Mouse (Mus musculus) MEL (cell line): Measurements from ENCODE around the gene Agl. TPM values are rescaled to one million over a fixed set of nuclear protein-coding genes. Genes with fewer than 3 reads are reported as not detected.

Experiments used
- DNase-seq: peaks from one replicate; pipeline ENCODE4 v3.0.0; 2011; ENCODE audit warnings: low read depth, low spot score
- H3K27ac ChIP-seq: 2 replicates; pipeline ENCODE4 v1.5.1; 2012; ENCODE audit warnings: low read depth, mild to moderate bottlenecking, control low read depth, low read length, moderate library complexity; ENCODE audit not compliant: control insufficient read depth
- H3K27me3 ChIP-seq, 2 experiments: fragments of 150-350 bp in 1 of 2; sonication (generic) in 1 of 2; 2 replicates each; pipeline ENCODE4 v1.6.1; 2012; ENCODE audit warnings: low read length in 2 of 2, mild to moderate bottlenecking in 2 of 2, improper control_type of control experiment in 1 of 2, moderate library complexity in 1 of 2; ENCODE audit not compliant: insufficient read depth in 2 of 2, control insufficient read depth in 1 of 2
- H3K36me3 ChIP-seq, 2 experiments: 2 replicates each; pipeline ENCODE4 v1.6.1; 2012 to 2014; ENCODE audit warnings: low read length in 2 of 2, improper control_type of control experiment in 1 of 2, inconsistent platforms in 1 of 2, mild to moderate bottlenecking in 1 of 2; ENCODE audit not compliant: insufficient read depth in 2 of 2, control insufficient read depth in 1 of 2
- H3K4me1 ChIP-seq, 2 experiments: fragments of 150-350 bp in 1 of 2; sonication (generic) in 1 of 2; 2 replicates each; pipeline ENCODE4 v1.6.1; 2012; ENCODE audit warnings: low read length in 2 of 2, improper control_type of control experiment in 1 of 2, mild to moderate bottlenecking in 1 of 2; ENCODE audit not compliant: insufficient read depth in 2 of 2, control insufficient read depth in 1 of 2
- H3K4me3 ChIP-seq, 2 experiments: fragments of 150-350 bp in 1 of 2; sonication (generic) in 1 of 2; 2 replicates each; pipeline ENCODE4 v1.5.1; 2012; ENCODE audit warnings: low read depth in 2 of 2, low read length in 2 of 2, mild to moderate bottlenecking in 2 of 2, moderate library complexity in 2 of 2, control low read depth in 1 of 2, improper control_type of control experiment in 1 of 2; ENCODE audit not compliant: control insufficient read depth in 1 of 2, insufficient read depth in 1 of 2
- H3K79me2 ChIP-seq: 2 replicates; pipeline ENCODE4 v1.6.1; 2012; ENCODE audit warnings: mild to moderate bottlenecking, low read length, moderate library complexity; ENCODE audit not compliant: control insufficient read depth, poor library complexity, insufficient read depth
- H3K9ac ChIP-seq: 2 replicates; pipeline ENCODE4 v1.6.1; 2012; ENCODE audit warnings: low read depth, mild to moderate bottlenecking, control low read depth, low read length, moderate library complexity; ENCODE audit not compliant: control insufficient read depth, poor library complexity, severe bottlenecking
- H3K9me3 ChIP-seq: fragments of 150-350 bp; sonication (generic); replicated peaks from 2 replicates; pipeline ENCODE4 v1.6.1; 2012; ENCODE audit warnings: mild to moderate bottlenecking, low read length, improper control_type of control experiment, moderate library complexity; ENCODE audit not compliant: insufficient read depth
- CHD1 ChIP-seq: IDR thresholded peaks from 2 replicates; pipeline ENCODE4 v1.6.1; 2012; ENCODE audit warnings: low read depth, mild to moderate bottlenecking, inconsistent platforms, low read length, improper control_type of control experiment
- CHD2 ChIP-seq: IDR thresholded peaks from 2 replicates; pipeline ENCODE4 v1.6.1; 2011; ENCODE audit warnings: low read length, improper control_type of control experiment
- CTCF ChIP-seq, 3 experiments: IDR thresholded peaks in 2 of 3; conservative IDR thresholded peaks in 1 of 3; 2 replicates each; pipeline ENCODE4 v1.5.1; 2011 to 2012; ENCODE audit warnings: low read length in 3 of 3, low read depth in 2 of 3, mild to moderate bottlenecking in 2 of 3, improper control_type of control experiment in 1 of 3, inconsistent platforms in 1 of 3, mixed read lengths in 1 of 3, moderate library complexity in 1 of 3; ENCODE audit not compliant: control insufficient read depth in 1 of 3, insufficient read depth in 1 of 3, poor library complexity in 1 of 3, severe bottlenecking in 1 of 3
- EP300 ChIP-seq, 2 experiments: IDR thresholded peaks; 2 replicates each; pipeline ENCODE4 v1.6.1; 2011; ENCODE audit warnings: improper control_type of control experiment in 2 of 2, low read length in 2 of 2, low read depth in 1 of 2, mild to moderate bottlenecking in 1 of 2
- ETS1 ChIP-seq: IDR thresholded peaks from 2 replicates; pipeline ENCODE4 v1.6.1; 2012; ENCODE audit warnings: low read depth, mild to moderate bottlenecking, inconsistent platforms, low read length, improper control_type of control experiment, moderate library complexity
- GABPA ChIP-seq: IDR thresholded peaks from 2 replicates; pipeline ENCODE4 v1.6.1; 2012; ENCODE audit warnings: low read depth, mild to moderate bottlenecking, inconsistent platforms, low read length, improper control_type of control experiment, moderate library complexity
- GATA1 ChIP-seq: IDR thresholded peaks from 2 replicates; pipeline ENCODE4 v1.6.1; 2011; ENCODE audit warnings: low read depth, low read length, improper control_type of control experiment
- HCFC1 ChIP-seq: IDR thresholded peaks from 2 replicates; pipeline ENCODE4 v1.6.1; 2012; ENCODE audit warnings: low read depth, mild to moderate bottlenecking, inconsistent platforms, low read length, improper control_type of control experiment, moderate library complexity
- MAFK ChIP-seq: IDR thresholded peaks from 2 replicates; pipeline ENCODE4 v1.6.1; 2011; ENCODE audit warnings: low read depth, mild to moderate bottlenecking, low read length, improper control_type of control experiment, borderline replicate concordance
- MAX ChIP-seq: IDR thresholded peaks from 2 replicates; pipeline ENCODE4 v1.6.1; 2011; ENCODE audit warnings: low read length, improper control_type of control experiment
- MAZ ChIP-seq: IDR thresholded peaks from 2 replicates; pipeline ENCODE4 v1.6.1; 2012; ENCODE audit warnings: low read depth, mild to moderate bottlenecking, inconsistent platforms, low read length, improper control_type of control experiment
- MXI1 ChIP-seq: IDR thresholded peaks from 2 replicates; pipeline ENCODE4 v1.6.1; 2011; ENCODE audit warnings: mild to moderate bottlenecking, low read depth, low read length, improper control_type of control experiment
- MYB ChIP-seq: IDR thresholded peaks from 2 replicates; pipeline ENCODE4 v1.6.1; 2011; ENCODE audit warnings: mild to moderate bottlenecking, low read depth, low read length, improper control_type of control experiment
- MYC ChIP-seq: IDR thresholded peaks from 2 replicates; pipeline ENCODE4 v1.6.1; 2011; ENCODE audit warnings: low read depth, mild to moderate bottlenecking, low read length, improper control_type of control experiment, moderate library complexity
- NRF1 ChIP-seq: IDR thresholded peaks from 2 replicates; pipeline ENCODE4 v1.6.1; 2014; ENCODE audit warnings: low read depth, mild to moderate bottlenecking, inconsistent platforms, low read length, improper control_type of control experiment, moderate library complexity; ENCODE audit not compliant: poor library complexity, insufficient read depth, severe bottlenecking
- POLR2AphosphoS2 ChIP-seq: IDR thresholded peaks from 2 replicates; pipeline ENCODE4 v1.6.1; 2011; ENCODE audit warnings: low read length, improper control_type of control experiment
- RCOR1 ChIP-seq: IDR thresholded peaks from 2 replicates; pipeline ENCODE4 v1.6.1; 2012; ENCODE audit warnings: low read depth, mild to moderate bottlenecking, inconsistent platforms, low read length, improper control_type of control experiment
- SIN3A ChIP-seq: IDR thresholded peaks from 2 replicates; pipeline ENCODE4 v1.6.1; 2012; ENCODE audit warnings: low read length, improper control_type of control experiment, inconsistent platforms
- SMC3 ChIP-seq: IDR thresholded peaks from 2 replicates; pipeline ENCODE4 v1.6.1; 2011; ENCODE audit warnings: low read depth, low read length, improper control_type of control experiment
- TAL1 ChIP-seq: IDR thresholded peaks from 2 replicates; pipeline ENCODE4 v1.6.1; 2012; ENCODE audit warnings: mild to moderate bottlenecking, inconsistent platforms, low read length, moderate library complexity, mixed read lengths
- TBP ChIP-seq: IDR thresholded peaks from 2 replicates; pipeline ENCODE4 v1.8.0; 2011; ENCODE audit warnings: low read depth, low read length, improper control_type of control experiment
- TCF12 ChIP-seq: IDR thresholded peaks from 2 replicates; pipeline ENCODE4 v1.6.1; 2014; ENCODE audit warnings: low read depth, mild to moderate bottlenecking, inconsistent platforms, low read length, improper control_type of control experiment, moderate library complexity
- UBTF ChIP-seq: IDR thresholded peaks from 2 replicates; pipeline ENCODE4 v1.6.1; 2012; ENCODE audit warnings: low read depth, mild to moderate bottlenecking, inconsistent platforms, low read length, improper control_type of control experiment, moderate library complexity, borderline replicate concordance; ENCODE audit not compliant: insufficient read depth
- ZC3H11A ChIP-seq: IDR thresholded peaks from 2 replicates; pipeline ENCODE4 v1.6.1; 2012; ENCODE audit warnings: low read depth, mild to moderate bottlenecking, inconsistent platforms, low read length, improper control_type of control experiment
- ZKSCAN1 ChIP-seq: IDR thresholded peaks from 2 replicates; pipeline ENCODE4 v1.6.1; 2012; ENCODE audit warnings: low read depth, mild to moderate bottlenecking, inconsistent platforms, low read length, improper control_type of control experiment, moderate library complexity
- polyA plus RNA-seq, 2 experiments: library from polyadenylated mRNA; stranded (reverse) in 1 of 2; unstranded in 1 of 2; fragments of >175 nt in 1 of 2; fragments of >200 nt in 1 of 2; gene quantifications; 2 replicates each; pipeline versions ENCODE4 v1.2.1 to v1.2.4; 2012; ENCODE audit warnings: low replicate concordance in 2 of 2, low read depth in 1 of 2; ENCODE audit not compliant: insufficient read length in 2 of 2, insufficient read depth in 1 of 2, missing spikeins in 1 of 2
- total RNA-seq: library from RNA; depleted of rRNA; stranded (reverse); fragments of 300-350 nt; gene quantifications from 2 replicates; pipeline ENCODE4 v1.2.3, GENCODE M21; 2012

Gene Agl
- total and polyA plus RNA-seq, 3 experiments = 4.6 to 21.1 (median 11.9) TPM

DNA sequence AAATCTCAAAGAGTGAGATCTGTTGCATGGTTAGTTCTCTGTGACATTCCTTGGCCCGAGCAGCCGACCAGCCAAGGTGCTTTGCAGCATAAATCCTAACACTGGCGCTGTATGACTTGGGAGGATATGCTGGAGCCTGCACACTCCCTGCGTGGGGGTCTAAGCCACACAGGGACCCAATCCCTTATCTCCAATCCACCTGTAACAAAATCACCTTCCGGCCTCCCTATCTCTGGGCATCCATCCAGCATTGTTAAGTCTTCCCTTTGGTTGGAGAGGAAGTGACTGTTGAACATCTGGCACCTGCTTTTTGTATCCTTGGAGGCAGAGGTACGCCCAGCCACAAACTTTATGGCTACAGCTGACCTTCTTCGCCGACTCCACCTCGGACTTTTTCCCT is 81.2 kb downstream of the Agl start:
- Histone ChIP-seq H3K79me2 (no peaks in the 10 kb centered on the region), H3K9ac (no peak overlapping the region), H3K4me3 (peak overlapping the region in 1 of 2 experiments; percentile 12; a peak in 1 of 4 replicates), H3K36me3 (peaks cover 0 to 7% of the 10 kb centered on the region in 2 experiments; a peak in 2 of 4 replicates), H3K9me3 (no peaks in the 10 kb centered on the region), H3K4me1 (peaks cover 0 to 17% of the 10 kb centered on the region in 2 experiments; a peak in 3 of 4 replicates), H3K27me3 (no peaks in the 10 kb centered on the region), H3K27ac (no peak overlapping the region)
- peak; percentile 96 for TF ChIP-seq TCF12
- TF ChIP-seq ZC3H11A = no peak
- no peak for TF ChIP-seq CHD2
- no peak for TF ChIP-seq MAFK
- TF ChIP-seq RCOR1 = peak; percentile 96
- TF ChIP-seq ETS1 = peak; percentile 91
- no peak for TF ChIP-seq HCFC1
- peak; percentile 92 for TF ChIP-seq GATA1
- no peak for TF ChIP-seq UBTF
- TF ChIP-seq TBP = no peak
- peak; percentile 86 for TF ChIP-seq TAL1
- TF ChIP-seq SIN3A = no peak
- no peak for TF ChIP-seq MAZ
- no peak for TF ChIP-seq ZKSCAN1
- no peak for TF ChIP-seq CHD1
- no peak for TF ChIP-seq MXI1
- TF ChIP-seq MAX = no peak
- TF ChIP-seq EP300 (IDR thresholded peaks at IDR 0.05; ENCODE audit: low read depth in 1 of 2, low read length in 2 of 2) = peak; percentile 89 to 94
- TF ChIP-seq MYC = no peak
- TF ChIP-seq NRF1 = no peak
- TF ChIP-seq GABPA = no peak
- TF ChIP-seq POLR2AphosphoS2 = no peak
- no peak for TF ChIP-seq CTCF (IDR thresholded peaks at IDR 0.05 in 2 of 3, conservative IDR thresholded peaks at IDR 0.05 in 1 of 3; ENCODE audit: control insufficient read depth in 1 of 3, insufficient read depth in 1 of 3, low read depth in 2 of 3, low read length in 3 of 3, poor library complexity in 1 of 3, severe bottlenecking in 1 of 3)
- peak; percentile 54 for TF ChIP-seq MYB
- TF ChIP-seq SMC3 = no peak
- peak; percentile 88 for DNase-seq
